Mouse (Mus musculus): ENCODE measurements at regions not wholly inside any gene's neighbourhood (a gene's known extent, or its start where the extent isn't known, plus 50 kb on each side); places are given as distances from the start of the nearest gene placed in this dataset.

DNA sequence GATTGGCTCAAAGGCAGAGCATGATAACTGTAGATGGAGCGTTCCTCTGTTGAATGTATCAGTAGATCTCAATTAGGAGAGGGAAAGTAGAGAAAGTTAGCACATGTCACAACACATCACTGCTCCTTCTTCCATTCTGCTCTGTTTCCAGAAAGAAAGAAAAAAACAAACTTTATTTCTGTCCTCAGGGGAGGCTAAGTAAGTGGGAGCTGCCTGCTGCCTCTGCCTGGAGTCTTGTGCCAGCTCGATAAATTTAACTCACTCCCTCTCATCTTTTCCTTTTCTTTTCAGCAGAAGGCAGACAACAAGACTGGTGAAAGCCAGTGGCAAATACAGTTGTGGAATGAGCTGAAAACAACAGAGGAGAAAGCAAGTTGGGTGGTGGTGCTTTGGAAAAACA lies 517.5 kb upstream of the Gm21961 start:
- 78% methylated on average over 2 of the region's 2 CpGs for WGBS

DNA sequence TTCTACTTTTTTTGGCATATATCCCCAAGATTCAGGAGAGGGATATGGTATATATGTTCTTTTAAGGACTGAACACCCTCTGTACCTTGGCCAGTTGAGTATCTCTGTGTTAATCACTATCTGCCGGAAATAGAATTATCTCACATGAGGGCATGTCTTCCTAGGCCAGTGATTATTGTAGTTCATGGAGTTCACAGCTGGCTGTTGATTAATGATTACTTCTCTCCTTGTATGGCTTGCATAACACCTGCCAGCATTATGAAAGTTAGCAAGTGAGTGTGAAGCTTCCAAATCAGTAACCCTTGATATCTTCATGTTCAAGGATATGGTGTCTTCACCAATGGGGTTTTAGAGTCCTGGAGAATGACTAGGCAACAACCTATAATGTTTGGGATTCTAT lies 488.0 kb upstream of the Gm21961 start:
- DNase-seq (ENCODE audit: extremely low read depth, low read depth, low spot score): peak; percentile 38
- 62% methylated on average over 1 of the region's 1 CpGs for WGBS
- TF ChIP-seq CTCF (IDR thresholded peaks at IDR 0.05; ENCODE audit: low read depth, low read length) (no peak), POLR2A (IDR thresholded peaks at IDR 0.05; ENCODE audit: extremely low read depth, insufficient read depth, low read length) (no peak)

More for the DNA sequence above, 517.5 kb upstream of the Gm21961 start:
- H3K9ac ChIP-seq (ENCODE audit: low read depth, low read length): no peak overlapping the region
- DNase-seq (ENCODE audit: extremely low read depth, low read depth, low spot score): no peak
- H3K79me2 ChIP-seq (ENCODE audit: control insufficient read depth, insufficient read depth, low read length): no peaks in the 10 kb centered on the region
- no peaks in the 10 kb centered on the region for H3K36me3 ChIP-seq (ENCODE audit: control insufficient read depth, insufficient read depth, low read length)
- TF ChIP-seq POLR2A (IDR thresholded peaks at IDR 0.05; ENCODE audit: extremely low read depth, insufficient read depth, low read length): no peak
- no peak for TF ChIP-seq CTCF (IDR thresholded peaks at IDR 0.05; ENCODE audit: low read depth, low read length)
- no peak overlapping the region for H3K4me3 ChIP-seq (ENCODE audit: insufficient read depth, low read depth, low read length)
- no peaks in the 10 kb centered on the region for H3K27me3 ChIP-seq (ENCODE audit: control insufficient read depth, insufficient read depth, low read length)
- H3K4me1 ChIP-seq (ENCODE audit: control insufficient read depth, insufficient read depth, low read length): no peaks in the 10 kb centered on the region
- no peak overlapping the region for H3K27ac ChIP-seq (replicated peaks; ENCODE audit: insufficient read depth, low read depth, low read length)

DNA sequence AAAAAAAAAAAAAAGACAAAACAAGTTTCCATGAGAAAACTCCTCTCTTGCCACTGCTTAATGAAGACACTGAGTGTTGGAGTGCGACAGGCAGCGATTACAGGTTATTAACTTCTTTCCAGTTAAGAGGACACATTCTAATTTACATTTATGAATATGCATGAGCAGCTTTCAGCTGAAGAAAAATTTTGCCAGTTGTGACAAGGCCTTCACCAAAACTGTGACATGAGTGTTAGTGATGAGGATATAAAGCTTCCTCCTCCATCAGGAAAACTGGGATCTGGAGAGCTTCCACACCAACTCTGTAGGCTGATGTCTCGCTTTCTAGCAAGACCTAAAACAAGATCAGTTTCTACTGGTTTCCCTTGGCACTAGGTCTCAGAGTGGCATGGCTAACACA lies 464.2 kb upstream of the Gm21961 start:
- Histone ChIP-seq H3K4me3 (ENCODE audit: insufficient read depth, low read depth, low read length) (no peak overlapping the region), H3K36me3 (ENCODE audit: control insufficient read depth, insufficient read depth, low read length) (no peaks in the 10 kb centered on the region), H3K27ac (replicated peaks; ENCODE audit: insufficient read depth, low read depth, low read length) (no peak overlapping the region), H3K27me3 (ENCODE audit: control insufficient read depth, insufficient read depth, low read length) (no peaks in the 10 kb centered on the region), H3K4me1 (ENCODE audit: control insufficient read depth, insufficient read depth, low read length) (no peaks in the 10 kb centered on the region), H3K79me2 (ENCODE audit: control insufficient read depth, insufficient read depth, low read length) (no peaks in the 10 kb centered on the region), H3K9ac (ENCODE audit: low read depth, low read length) (no peak overlapping the region)
- TF ChIP-seq CTCF (IDR thresholded peaks at IDR 0.05; ENCODE audit: low read depth, low read length): no peak
- no peak for TF ChIP-seq POLR2A (IDR thresholded peaks at IDR 0.05; ENCODE audit: extremely low read depth, insufficient read depth, low read length)
- no peak for DNase-seq (ENCODE audit: extremely low read depth, low read depth, low spot score)
- WGBS: 81% methylated on average over 3 of the region's 3 CpGs

More for the DNA sequence above, 488.0 kb upstream of the Gm21961 start:
- H3K79me2 ChIP-seq (ENCODE audit: control insufficient read depth, insufficient read depth, low read length): no peaks in the 10 kb centered on the region
- H3K36me3 ChIP-seq (ENCODE audit: control insufficient read depth, insufficient read depth, low read length): no peaks in the 10 kb centered on the region
- H3K4me3 ChIP-seq (ENCODE audit: insufficient read depth, low read depth, low read length): no peak overlapping the region
- H3K4me1 ChIP-seq (ENCODE audit: control insufficient read depth, insufficient read depth, low read length): no peaks in the 10 kb centered on the region
- H3K27me3 ChIP-seq (ENCODE audit: control insufficient read depth, insufficient read depth, low read length): no peaks in the 10 kb centered on the region
- H3K27ac ChIP-seq (replicated peaks; ENCODE audit: insufficient read depth, low read depth, low read length): no peak overlapping the region
- H3K9ac ChIP-seq (ENCODE audit: low read depth, low read length): no peak overlapping the region

DNA sequence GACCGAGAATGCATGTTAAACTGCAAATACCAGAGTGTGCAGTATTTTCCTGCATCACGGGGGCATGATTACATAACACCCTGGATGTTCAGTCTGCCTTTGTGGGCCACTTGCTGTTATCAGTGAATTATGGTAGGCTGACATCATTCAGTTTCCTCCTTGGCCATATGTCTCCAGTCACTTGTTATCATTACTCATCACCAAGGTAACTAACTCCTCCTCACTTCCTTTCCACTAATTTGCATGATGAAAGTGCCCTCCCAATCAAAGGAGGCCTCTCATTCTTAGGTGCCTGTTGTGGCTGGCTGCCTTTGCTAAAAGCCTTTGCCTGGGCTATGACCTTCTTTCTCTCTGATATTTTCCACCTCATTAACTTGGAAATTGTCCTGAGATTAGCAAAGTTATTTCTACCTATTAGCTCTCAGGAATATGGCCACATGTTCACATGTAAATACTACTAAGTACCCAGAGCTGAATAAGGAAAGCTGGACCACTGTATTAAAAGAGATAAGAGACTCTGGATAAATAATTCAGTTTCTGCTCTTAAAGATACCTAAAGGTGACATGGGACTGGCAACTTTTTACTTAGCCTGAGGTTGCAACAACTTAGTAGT lies 440.6 kb upstream of the Gm21961 start:
- TF ChIP-seq POLR2A (IDR thresholded peaks at IDR 0.05; ENCODE audit: extremely low read depth, insufficient read depth, low read length) (no peak), CTCF (IDR thresholded peaks at IDR 0.05; ENCODE audit: low read depth, low read length) (no peak)

GRCm38 (mm10) chr15:65452258-65453028 lies 437.7 kb upstream of the Gm21961 start:
- DNase-seq (ENCODE audit: extremely low read depth, low read depth, low spot score): no peak
- H3K4me3 ChIP-seq (ENCODE audit: insufficient read depth, low read depth, low read length): no peak overlapping the region
- no peaks in the 10 kb centered on the region for H3K4me1 ChIP-seq (ENCODE audit: control insufficient read depth, insufficient read depth, low read length)
- WGBS: 66% methylated on average over 4 of the region's 4 CpGs
- H3K36me3 ChIP-seq (ENCODE audit: control insufficient read depth, insufficient read depth, low read length): no peaks in the 10 kb centered on the region
- H3K9ac ChIP-seq (ENCODE audit: low read depth, low read length): no peak overlapping the region
- H3K27ac ChIP-seq (replicated peaks; ENCODE audit: insufficient read depth, low read depth, low read length): no peak overlapping the region
- TF ChIP-seq POLR2A (IDR thresholded peaks at IDR 0.05; ENCODE audit: extremely low read depth, insufficient read depth, low read length) (no peak), CTCF (IDR thresholded peaks at IDR 0.05; ENCODE audit: low read depth, low read length) (no peak)
- no peaks in the 10 kb centered on the region for H3K27me3 ChIP-seq (ENCODE audit: control insufficient read depth, insufficient read depth, low read length)
- no peaks in the 10 kb centered on the region for H3K79me2 ChIP-seq (ENCODE audit: control insufficient read depth, insufficient read depth, low read length)

More for the DNA sequence above, 440.6 kb upstream of the Gm21961 start:
- Histone ChIP-seq H3K4me3 (ENCODE audit: insufficient read depth, low read depth, low read length) (no peak overlapping the region), H3K79me2 (ENCODE audit: control insufficient read depth, insufficient read depth, low read length) (no peaks in the 10 kb centered on the region), H3K36me3 (ENCODE audit: control insufficient read depth, insufficient read depth, low read length) (no peaks in the 10 kb centered on the region), H3K9ac (ENCODE audit: low read depth, low read length) (no peak overlapping the region), H3K27me3 (ENCODE audit: control insufficient read depth, insufficient read depth, low read length) (no peaks in the 10 kb centered on the region), H3K4me1 (ENCODE audit: control insufficient read depth, insufficient read depth, low read length) (no peaks in the 10 kb centered on the region), H3K27ac (replicated peaks; ENCODE audit: insufficient read depth, low read depth, low read length) (no peak overlapping the region)
- WGBS: 36% methylated on average over 2 of the region's 2 CpGs
- no peak for DNase-seq (ENCODE audit: extremely low read depth, low read depth, low spot score)

DNA sequence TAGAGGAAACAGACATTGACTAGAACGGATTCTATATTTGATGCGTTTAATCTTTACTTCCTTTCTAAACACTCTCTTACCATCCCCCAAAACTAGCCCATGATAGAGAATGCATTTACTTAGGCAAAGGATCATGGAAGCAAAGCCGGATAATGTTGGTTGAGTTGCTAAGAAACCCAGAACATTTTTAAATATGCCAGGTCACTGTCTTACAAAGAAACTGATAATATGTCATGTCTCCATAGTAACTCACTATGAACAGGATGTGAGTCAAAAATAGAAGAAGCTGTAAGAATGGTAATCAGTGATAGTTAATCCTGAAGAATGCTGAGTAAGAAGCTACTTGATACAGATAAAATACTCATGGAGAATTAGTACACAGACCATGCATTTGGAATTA lies 405.0 kb upstream of the Gm21961 start:
- WGBS: 69% methylated on average over 3 of the region's 3 CpGs
- Histone ChIP-seq H3K27me3 (ENCODE audit: control insufficient read depth, insufficient read depth, low read length) (no peaks in the 10 kb centered on the region), H3K4me1 (ENCODE audit: control insufficient read depth, insufficient read depth, low read length) (no peaks in the 10 kb centered on the region), H3K9ac (ENCODE audit: low read depth, low read length) (no peak overlapping the region), H3K79me2 (ENCODE audit: control insufficient read depth, insufficient read depth, low read length) (no peaks in the 10 kb centered on the region), H3K36me3 (ENCODE audit: control insufficient read depth, insufficient read depth, low read length) (no peaks in the 10 kb centered on the region), H3K27ac (replicated peaks; ENCODE audit: insufficient read depth, low read depth, low read length) (no peak overlapping the region), H3K4me3 (ENCODE audit: insufficient read depth, low read depth, low read length) (no peak overlapping the region)
- DNase-seq (ENCODE audit: extremely low read depth, low read depth, low spot score): no peak
- TF ChIP-seq POLR2A (IDR thresholded peaks at IDR 0.05; ENCODE audit: extremely low read depth, insufficient read depth, low read length): no peak
- no peak for TF ChIP-seq CTCF (IDR thresholded peaks at IDR 0.05; ENCODE audit: low read depth, low read length)
